Mouse (Mus musculus): Measurements from ENCODE around the gene Zdhhc21.

Gene Zdhhc21

DNA sequence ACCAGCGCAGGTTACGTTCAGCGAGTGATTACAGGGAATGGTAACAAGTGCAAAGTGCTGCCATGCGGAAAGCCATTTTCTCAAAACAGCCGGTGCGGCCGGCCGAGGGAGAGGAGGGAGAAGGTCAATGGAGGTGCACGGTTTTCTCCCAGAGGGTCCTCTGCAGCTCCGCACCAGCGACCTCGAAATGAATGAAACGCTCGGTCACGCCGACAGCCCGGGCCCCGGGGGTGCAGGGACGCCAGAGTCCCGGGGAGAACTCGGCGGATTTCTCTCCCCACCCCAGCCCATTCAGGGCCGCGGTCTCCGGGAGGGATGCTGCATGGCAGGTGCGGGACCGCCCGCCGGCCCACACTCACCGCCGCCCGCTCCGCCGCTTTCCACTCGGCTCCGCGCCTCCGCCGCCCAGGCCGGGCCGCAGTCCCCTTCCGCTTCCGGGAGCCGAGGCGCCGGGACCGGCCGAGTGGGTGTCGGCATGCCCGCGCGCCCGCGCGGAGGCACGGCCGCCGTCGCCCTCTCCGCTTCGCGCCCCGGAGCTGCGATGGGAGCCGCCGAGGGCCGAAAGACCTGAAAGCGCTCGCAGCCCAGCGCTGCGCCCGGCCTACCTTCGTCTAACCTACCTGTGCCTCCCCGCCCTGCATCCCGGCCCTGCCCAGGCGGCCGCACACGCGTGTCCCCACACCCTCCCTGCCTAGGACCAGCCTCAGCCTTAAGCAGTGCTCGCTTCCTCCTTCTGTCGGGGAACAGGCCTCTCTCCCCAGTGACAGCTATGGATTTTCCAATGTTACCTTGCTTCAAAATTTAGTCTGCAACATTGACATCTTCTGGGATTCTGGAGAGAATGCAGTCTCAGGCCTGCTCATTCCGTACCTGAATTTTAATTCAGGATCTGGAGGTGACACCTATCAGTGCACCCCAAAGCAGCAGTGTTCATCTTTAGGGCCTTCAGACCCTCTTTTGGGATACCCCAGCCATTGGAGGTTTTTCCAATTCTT lies at the start of gene Zdhhc21:
Gene Zdhhc21 (minus strand): TSS at position 828 of the 995 bp plus-strand sequence.
- peak; percentile 40 for DNase-seq (ENCODE audit: low spot score)

DNA sequence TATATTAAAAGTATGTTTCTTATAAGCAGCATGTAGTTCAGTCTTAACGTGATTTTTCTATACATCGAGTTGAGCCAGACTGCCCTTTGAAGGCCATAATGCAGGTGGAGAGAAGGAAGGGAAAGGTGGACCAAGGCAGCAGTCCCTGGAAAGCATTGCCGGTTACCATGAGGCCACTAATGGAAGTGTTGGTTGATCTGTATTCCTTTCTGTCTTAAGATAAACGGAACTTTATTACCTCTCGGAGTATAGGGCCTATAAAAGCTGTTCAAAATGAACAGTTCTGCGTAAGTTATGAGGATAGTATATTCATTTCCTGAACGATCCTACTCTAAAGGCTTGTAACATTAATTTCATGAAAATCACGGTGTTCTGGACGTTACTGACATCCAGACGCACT lies 35.5 kb upstream of the Zdhhc21 start:
- DNase-seq (ENCODE audit: low spot score), result no peak

DNA sequence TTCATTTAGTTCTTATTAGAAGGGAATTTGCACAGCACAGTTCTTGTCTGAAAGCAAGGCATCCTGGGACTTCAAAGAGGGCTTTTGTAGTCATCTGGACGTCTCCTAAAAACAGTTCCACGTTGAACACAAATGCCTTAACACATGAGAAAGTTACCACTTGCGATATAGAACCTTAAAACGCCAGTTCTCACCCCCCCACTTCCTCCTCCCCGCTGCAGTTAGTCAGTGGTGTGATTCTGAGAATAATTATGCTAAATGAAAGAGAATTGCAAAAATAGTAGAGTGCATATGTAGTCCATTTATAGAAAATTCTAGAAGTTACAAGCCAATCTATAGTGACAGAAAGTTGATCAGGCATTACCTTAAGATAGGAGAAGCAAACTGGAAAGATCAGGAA lies 32.5 kb upstream of the Zdhhc21 start:
- DNase-seq (ENCODE audit: low spot score), result no peak

DNA sequence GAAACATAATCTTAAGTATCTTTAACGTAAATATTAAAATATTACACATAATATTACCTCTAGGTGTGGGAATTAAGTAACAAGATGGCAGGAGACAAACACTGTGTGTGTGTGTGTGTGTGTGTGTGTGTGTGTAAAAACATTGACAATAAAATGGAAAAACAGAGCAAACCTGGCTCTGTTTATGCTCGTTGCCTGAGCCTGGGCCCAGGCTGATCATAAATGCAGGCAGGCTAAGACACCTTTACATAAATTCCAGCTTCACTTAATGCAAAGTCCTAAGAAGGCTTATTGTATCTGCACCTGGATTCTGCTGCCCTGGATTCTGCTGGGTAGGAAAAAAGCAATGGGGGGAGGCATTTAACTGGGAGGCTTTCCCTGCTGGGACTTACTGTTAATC lies 31.8 kb upstream of the Zdhhc21 start:
- no peak for DNase-seq (ENCODE audit: low spot score)

DNA sequence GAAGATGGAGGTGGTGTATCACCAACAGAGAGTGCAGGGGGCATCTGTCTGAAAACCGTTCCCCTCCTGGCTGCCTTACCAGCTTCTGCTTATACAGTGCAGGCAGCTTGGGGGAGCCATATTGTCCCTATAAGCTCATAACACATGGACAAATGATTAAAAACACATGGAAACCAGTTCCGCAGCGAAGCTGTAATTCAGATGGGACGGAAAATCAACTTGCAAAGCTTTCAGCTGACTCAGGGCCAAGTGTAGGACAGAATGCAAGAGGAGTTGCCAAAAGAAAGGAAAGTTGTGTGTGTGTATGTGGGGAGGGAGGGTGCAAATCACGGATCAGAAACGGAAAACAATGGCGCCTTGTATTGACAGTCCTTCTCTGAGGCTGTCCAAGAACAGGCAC lies 31.3 kb upstream of the Zdhhc21 start:
- no peak for DNase-seq (ENCODE audit: low spot score)

DNA sequence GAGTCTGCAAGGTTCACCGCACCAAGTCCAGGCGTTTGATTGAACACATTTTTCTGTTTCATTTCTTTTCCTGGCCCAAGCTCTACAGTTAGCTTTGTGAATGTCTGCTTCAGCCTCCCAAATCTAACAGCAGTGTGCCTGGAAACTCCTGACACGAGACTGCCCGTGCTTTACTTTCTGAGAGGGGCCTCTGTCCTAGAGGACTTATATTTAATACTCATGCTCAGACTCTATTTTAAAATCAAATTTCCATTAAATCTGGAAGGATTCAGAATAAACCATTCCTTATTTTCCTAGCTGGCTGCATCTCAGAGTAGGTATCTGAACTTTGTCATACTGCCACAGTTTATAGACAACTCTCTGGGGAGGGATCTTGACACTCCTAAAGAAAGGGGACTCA lies 30.8 kb upstream of the Zdhhc21 start:
- DNase-seq (ENCODE audit: low spot score), result no peak

DNA sequence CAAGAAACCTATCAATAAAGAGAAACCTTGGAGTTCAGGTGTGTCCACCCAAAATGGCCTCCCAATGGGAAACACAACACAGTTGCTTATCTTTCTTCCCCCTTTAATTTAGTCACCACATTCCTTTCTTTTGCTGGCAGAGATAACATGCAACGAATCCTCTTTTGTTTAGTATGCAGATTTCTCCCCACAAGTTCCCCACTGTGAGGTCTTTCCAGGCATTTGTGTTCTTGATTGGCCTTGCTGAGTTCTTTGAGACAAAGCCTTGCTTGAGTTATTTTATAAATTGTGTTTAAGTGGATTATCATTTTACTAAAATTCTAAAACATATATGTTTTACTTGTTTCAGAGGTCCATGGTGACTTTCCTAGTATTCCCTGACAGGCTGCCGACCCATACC lies 26.4 kb upstream of the Zdhhc21 start:
- no peak for DNase-seq (ENCODE audit: low spot score)

DNA sequence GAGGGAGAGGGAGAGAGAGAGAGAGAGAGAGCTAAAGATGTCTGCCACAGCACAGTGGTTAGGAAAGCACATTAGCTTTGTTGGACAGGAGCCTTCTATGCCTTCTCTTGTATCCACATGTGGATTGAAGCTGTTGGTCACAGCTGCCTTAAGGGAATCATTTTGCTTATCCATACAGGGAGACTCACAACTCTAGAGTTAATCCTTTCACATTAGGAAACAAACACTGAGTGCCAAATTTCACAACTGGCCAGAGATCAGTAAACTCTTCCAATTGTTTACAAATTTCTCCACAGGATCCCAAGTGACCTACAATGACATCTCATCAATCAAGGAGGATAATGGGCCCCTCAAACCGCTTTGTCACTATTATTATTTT lies 25.8 kb upstream of the Zdhhc21 start:
- DNase-seq (ENCODE audit: low spot score), result no peak

DNA sequence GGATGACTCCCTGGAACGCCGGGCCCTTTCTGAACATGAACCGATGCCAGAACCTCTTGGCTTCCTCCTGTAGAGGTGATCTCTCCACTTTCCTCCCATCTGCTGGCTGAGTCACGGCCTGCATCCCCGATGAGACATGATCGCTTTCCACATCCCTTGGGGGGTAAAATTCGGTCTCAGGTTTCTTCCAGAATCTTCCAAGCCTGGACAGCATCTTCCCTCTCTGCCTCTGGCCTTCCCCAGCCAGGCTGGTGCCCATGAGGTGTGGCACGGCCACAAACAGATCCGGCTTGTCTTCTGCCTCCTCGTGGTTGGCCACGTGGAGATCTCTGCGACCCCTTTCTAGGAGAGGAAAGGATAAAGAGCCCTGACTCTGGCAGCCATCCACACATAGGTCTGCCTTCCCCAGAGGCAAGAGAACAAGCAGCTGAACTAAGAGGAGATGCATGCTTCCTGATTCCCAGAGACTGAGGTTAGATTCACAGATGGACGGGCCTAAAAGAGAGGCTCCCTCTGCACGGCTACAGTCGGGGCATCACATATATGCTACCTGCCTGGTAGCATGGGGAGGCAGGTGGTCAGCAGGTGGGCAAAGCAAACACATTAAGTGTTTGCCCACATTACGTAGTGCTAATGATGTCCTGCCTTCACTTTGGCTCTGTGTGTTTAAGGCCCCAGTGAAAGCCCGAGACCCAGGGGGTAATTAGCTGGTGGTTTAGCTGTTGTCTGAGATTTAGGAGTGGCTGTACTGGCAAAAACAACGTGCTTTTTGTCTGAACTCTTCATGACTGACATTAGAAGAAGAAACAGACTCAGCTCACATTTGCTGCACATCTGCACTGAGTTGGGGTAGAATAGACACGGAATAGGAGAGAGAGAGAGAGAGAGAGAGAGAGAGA lies 25.1 kb upstream of the Zdhhc21 start, which contains the start of gene Cer1:
Gene Cer1 (minus strand): TSS at position 513 of the 899 bp plus-strand sequence.
- DNase-seq (ENCODE audit: low spot score), result no peak

DNA sequence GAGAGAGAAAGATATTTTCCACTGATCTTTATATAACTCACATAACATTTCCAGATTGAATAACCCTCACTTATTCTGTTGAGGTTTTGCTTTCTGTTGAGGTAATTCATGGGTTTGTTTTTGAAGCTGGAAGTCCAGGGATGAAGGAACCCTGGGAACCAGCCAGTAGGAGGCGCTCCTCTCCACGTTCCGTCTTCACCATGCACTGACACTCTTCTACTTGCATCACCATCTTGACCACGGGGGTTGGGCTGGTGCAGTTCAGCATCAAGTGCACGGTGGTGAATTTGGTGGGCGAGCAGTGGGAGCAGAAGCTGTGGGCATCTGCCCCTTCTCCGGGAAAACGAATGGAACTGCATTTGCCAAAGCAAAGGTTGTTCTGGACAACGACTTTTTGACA lies 22.7 kb upstream of the Zdhhc21 start:
- DNase-seq (ENCODE audit: low spot score), result no peak

DNA sequence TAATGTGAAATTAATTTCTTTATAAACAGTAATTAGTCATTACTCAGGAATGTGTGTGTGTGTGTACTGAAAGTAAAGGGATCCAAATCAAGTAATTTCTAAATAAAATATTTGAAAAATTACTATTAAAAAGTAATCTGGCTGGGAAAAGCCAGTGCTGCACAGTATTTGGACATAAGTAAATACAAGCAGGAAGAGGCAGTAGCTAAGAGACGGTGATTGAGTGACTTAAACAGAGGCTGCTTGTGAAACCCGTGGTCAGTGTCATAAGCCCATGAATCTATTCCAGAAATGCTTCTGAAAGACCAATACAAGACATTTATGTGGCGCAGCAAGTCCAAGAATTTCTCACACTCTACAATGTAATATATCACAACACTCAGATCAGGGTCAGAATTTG lies 21.6 kb upstream of the Zdhhc21 start:
- no peak for DNase-seq (ENCODE audit: low spot score)

DNA sequence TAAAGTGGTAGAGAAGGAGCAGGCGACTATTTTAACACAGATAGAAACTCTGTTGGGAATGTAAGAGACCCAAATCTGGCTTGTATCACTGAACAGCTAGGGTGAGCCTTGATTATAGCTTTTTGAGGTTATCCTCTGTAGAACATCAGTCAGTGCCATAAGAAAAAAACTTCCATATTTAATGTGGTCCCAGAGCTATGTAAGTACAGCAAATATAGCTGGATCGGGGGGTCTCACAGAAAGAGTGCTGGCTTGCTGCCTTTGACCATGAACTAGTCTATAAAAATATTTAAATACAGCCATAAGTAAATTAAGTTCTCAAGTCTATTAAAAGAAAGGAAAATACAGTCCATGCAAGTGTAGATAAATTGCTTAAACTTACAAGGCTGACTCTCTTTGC lies 20.5 kb upstream of the Zdhhc21 start:
- DNase-seq (ENCODE audit: low spot score), result no peak

DNA sequence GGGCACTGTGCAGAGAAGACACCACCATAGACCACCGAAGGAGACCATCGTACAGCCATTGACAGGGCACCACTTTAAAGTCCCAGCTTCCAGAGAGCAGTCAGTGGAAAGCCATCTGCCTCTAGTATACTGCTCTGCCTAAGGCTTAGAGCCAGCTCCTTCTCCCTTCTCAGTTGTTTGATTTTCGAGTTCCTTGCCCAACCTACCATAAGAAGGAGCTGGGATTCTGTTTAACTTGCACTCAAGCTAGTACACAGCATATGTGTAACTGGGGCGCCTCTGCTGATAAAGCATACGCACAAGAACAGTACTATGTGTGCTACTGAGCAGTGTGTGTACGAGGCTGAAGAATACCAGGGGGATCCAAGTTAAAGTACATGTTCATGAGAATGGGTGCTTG lies 19.4 kb upstream of the Zdhhc21 start:
- DNase-seq (ENCODE audit: low spot score), result no peak

DNA sequence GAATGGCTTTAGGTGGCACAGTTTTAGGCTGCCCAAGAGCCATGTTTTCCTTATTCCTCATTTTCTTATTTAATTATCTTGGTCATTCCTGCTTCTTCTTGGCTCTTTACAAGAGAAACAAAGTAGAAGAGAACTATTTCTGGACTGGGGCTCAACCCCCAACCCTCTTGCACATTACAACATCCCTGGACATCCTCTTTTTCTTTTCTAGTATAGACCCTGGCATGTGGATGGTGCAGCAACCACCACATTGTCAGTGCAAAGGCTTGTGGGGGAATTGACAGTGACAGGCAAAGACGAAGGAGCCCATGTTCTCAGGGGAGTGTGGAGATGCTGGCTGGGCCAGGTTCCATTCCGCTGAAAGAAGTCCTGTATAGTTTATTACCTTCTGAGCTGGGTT lies 16.9 kb upstream of the Zdhhc21 start:
- no peak for DNase-seq (ENCODE audit: low spot score)

DNA sequence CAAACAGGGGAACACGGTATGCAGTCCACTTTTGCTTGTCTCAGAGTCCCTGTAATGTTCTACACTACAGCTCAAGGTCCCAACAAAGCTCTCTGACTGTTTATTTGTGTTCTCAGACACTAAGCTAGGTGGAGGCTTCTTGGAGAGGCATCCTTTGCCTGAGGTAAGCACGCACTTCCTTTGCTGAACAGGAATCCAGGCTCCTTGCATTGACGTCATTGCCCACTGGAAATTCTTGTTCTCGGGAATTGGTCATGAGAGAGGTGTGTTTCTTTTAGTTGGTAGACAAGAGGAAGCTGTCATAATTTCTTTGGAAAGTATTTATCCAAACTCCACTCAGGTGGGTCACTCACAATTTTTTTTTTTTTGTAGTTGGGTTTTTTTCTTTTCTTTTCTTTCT lies 15.8 kb upstream of the Zdhhc21 start:
- DNase-seq (ENCODE audit: low spot score), result no peak

DNA sequence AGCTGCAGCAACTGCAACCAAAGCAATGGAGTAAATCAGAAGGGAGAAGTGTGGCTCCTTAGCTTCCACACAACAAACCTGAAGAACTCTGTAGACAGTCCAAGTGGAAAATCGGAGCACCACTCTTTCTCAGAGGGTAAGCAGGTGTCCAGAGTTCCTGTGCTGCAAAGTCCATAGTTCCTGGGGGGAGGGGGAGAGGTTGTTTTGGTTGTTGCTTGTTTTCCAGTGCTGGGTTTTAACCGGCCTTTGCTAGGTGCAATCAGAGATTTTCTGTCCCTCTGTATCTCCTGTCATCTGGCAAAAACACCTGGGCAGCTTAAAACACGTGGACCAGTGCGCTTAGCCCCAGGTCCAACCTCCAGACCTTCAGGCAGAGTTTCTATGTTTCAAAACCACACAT lies 15.0 kb upstream of the Zdhhc21 start:
- no peak for DNase-seq (ENCODE audit: low spot score)

DNA sequence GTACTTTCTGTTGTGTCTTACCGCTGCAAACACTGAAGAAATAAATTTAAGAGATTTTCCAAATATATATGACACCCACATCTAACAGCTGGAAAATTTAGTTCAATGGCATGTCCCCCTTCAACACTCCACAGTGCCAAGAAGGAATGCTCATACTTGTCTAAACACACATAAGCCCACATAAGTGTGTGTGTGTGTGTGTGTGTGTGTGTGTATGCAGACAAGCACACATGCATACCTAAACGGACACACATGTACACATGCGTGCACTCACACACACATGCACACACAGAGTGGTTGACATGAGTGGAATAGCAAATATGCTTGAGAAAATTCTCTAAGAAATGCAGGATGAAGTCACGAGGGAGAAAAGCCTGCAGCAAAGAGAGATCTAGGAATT lies 12.8 kb upstream of the Zdhhc21 start:
- DNase-seq (ENCODE audit: low spot score), result no peak

DNA sequence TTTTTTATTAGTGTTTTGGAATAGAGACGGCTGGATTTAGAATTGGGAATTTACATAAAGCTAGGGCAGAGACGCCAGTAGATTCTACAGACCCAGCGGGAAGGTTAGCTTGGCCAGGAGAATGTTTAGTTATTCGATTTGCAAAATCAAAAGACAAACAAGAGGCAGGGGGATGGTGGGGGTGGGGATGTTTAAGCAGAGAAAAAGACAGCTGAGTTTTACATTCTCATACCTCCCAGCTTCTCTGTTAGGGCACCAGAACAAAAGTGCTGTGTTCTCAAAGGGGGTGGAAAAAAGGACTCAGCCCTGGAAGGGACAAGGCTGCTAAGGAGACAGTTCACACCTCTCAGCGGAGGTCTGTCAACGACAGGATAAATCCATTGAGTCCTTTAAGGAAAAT lies 12.4 kb upstream of the Zdhhc21 start:
- no peak for DNase-seq (ENCODE audit: low spot score)

DNA sequence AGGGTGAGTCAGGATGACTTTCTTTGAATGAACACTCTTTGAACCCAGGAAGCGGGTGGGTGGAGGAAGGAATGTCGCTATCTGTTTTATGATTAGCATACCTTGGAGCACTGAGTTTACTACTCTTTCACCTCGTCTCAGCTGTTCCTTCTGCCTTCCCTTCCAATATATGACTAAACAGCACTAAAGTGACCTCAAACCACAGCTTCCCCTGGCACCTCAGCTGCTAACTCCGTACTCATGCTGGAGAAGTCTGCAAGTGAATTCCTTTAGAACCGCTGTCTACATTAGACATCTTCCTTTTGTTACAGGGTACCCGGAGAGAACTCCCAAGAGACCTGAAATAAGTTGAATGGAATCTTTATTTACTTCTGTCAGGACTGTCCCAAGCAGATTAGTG lies 11.2 kb upstream of the Zdhhc21 start:
- no peak for DNase-seq (ENCODE audit: low spot score)

DNA sequence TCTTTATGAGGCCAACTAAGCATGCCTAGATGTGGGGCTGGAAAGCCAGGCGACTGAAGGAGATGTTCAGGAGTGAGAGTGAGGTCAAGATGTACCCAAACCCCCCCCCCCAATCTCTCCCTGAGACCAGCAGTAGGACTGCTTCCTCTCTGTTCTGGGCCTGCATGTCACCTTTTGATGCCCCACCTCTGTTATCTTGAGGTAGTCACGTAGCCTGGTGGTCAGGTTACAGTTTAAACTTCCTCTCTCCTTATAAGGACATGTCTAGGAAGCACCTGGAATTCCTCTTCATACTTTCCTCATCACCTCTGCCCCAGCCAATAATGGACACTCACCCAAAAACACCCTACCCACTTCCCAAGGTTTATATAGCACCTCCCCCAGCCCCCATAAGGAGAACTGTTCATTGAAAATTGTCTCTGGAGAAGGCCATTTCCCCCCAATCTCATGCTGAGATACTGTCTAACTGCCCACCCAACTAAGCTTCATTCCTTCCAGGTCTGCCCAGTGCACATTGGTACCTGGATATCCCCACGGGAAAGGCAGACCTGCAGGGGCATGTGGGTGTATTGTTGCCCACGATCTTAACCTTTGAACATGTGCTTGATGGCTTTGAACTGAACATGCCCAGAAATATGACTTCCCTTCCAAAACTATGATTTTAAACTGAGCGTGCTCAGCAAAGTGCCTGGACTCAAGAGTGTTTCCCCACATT lies 8.1 kb upstream of the Zdhhc21 start:
- no peak for DNase-seq (ENCODE audit: low spot score)

DNA sequence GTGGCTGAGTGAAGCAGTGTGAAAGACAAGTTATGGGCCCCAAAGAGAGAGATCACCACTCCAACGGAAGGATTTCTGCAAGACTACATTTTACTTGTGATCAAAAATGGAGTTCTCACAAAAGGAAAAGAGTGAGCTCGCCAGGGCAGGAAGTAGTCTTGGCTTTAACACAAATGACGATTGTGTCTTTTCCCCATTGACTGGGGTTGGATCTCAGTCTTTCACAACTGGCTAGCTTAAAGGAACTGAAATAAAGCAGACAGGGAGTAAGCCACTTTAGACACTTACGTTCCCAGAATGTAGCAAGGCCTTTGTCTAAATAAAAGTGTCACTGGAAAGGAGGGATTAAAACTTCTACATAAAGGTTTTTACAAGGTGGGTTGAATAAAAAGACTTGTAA lies 7.4 kb upstream of the Zdhhc21 start:
- no peak for DNase-seq (ENCODE audit: low spot score)

DNA sequence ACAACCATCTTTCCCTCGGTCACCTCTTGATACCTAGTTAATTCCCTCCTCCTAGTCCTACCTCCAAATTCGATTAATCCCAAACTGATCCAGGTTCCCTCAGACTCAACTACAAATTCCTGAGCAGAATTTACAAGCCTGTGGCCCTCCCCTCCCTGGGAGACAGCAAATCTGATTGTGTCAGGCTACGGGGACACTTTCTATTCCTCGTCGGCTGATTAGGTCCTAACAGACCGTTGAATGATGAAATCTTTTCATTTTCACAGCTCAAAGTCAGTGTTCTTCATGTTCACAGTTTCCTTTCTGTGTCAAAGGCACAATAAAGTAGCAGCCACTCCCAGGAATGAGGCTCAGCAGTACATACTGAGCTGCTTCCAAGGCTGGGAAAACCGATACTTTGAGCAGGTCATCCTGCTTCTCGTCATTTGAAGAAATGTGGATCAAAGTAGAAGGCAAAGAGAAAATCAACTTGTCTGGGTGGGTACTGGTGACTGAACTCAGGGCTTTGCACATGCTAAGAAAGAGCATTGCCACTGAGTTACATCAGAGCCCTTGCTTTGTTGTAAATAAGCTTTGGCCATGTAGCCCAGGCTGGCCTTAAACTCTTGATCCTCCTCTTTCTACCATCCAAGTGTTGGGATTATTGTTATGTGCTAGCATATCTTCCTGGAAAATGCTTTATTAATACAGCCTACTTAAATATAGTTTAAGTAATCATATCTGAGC lies 5.4 kb upstream of the Zdhhc21 start:
- DNase-seq (ENCODE audit: low spot score), result no peak

All from c-Kit-positive CD71-positive TER-119-positive erythroid progenitor cells, embryonic 14.5 days (primary cell).